Mouse (Mus musculus) gastrocnemius, postnatal 25 days (tissue): ENCODE data around the gene Ms4a13. TPM values are rescaled to one million over a fixed set of nuclear protein-coding genes. Genes with fewer than 3 reads are reported as not detected.
"Not testable (repeated sequence)": the region's sequence is repeated elsewhere in the genome, so short reads cannot be mapped to it uniquely, and the experiment has no call there.

Source experiments
- DNase-seq: peaks from one replicate; pipeline ENCODE4 v3.0.0; 2022
- long read RNA-seq, 2 experiments: library from polyadenylated mRNA; stranded (forward); transcript quantifications; one replicate each; pipeline ENCODE4 v2.0.0; 2021
- total RNA-seq, 2 experiments: library from RNA; stranded (reverse); gene quantifications; 1 replicate in 1 of 2; 2 replicates in 1 of 2; pipeline ENCODE4 v1.2.3; 2021

The Ms4a13 gene
- not detected for total RNA-seq
- long read RNA-seq, experiment 1, result 0 reads
- long read RNA-seq, experiment 2, result 0 reads

DNA sequence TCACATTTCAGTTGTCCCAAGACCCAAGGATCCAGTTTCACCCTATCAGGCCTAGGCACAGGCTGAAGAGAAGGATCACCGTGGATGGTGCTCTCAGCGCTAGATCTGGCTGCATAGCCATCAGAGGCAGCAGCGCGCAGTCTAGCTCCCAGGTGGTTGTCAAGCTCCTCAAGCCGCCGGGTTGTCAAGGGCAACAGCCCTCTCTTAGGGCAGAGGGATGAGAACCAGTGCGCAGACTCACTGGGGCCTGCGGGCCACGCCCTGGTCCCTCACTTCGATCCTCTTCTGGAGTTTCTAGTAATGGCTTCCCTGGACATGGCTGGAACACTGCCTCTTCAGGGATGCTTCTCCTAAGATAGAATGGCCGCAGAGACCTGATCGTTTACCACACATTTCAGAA, at the start of gene Ms4a13:
TSS of gene Ms4a13 (minus strand) at position 192 of the 400 bp plus-strand sequence.
- DNase-seq, result no peak

DNA sequence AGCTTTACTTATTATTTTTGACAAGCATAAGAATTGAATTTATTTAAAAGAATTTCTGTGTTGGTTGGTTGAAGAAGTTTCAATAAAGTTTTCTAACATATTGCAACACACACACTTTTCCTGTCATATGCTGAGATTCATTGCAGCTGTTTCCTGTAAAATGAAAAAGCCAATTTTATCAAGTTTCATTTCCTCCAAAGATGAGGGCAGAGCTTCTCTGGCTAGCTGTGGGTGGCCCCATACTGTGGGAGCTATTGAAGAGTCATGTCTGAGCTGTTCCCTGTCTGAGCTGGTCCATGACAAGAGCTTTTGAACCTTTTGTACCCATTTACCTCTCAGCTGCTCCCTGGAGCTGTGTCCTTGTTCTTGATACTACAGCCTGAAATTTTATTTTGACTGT, 47.7 kb upstream of the Ms4a13 start:
- DNase-seq, result no peak

DNA sequence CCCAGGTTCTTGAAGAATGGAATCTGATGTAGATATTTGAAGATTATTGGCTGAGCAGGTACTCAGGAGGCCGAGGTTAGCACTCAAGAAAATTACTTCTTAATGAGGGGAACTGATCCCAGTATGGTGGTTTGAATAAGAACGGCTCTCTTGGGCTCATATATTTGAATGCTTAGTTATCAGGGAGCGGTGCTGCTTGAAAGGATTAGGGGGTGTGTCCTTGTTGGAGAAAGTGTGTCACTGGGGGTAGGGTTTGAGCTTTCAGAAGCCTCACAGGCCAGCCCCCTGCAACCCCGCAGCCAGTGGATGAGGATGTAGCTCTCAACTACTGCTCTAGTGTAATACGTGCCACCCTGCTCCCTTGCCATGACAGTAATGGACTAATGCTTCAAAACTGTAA, 46.0 kb upstream of the Ms4a13 start:
- no peak for DNase-seq

DNA sequence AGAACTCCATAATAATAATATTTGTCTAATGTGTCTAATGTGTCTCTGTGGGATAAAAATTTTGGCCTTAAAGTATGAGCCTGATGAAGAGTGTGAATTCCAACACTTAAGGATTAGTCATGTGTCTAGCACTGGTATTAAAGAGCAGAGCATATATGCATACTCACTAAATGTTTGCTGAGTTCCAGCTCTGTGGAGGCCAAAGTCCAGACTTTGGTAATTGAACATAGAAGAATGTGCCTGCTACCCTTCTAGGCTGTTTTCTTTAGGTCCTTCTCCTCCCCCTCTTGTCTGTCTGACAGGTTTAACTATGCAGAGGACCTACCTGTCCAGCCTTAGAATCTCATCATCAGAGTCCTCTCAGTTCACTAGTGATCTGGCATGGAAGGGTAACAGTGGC, 39.3 kb upstream of the Ms4a13 start:
- DNase-seq, result no peak

DNA sequence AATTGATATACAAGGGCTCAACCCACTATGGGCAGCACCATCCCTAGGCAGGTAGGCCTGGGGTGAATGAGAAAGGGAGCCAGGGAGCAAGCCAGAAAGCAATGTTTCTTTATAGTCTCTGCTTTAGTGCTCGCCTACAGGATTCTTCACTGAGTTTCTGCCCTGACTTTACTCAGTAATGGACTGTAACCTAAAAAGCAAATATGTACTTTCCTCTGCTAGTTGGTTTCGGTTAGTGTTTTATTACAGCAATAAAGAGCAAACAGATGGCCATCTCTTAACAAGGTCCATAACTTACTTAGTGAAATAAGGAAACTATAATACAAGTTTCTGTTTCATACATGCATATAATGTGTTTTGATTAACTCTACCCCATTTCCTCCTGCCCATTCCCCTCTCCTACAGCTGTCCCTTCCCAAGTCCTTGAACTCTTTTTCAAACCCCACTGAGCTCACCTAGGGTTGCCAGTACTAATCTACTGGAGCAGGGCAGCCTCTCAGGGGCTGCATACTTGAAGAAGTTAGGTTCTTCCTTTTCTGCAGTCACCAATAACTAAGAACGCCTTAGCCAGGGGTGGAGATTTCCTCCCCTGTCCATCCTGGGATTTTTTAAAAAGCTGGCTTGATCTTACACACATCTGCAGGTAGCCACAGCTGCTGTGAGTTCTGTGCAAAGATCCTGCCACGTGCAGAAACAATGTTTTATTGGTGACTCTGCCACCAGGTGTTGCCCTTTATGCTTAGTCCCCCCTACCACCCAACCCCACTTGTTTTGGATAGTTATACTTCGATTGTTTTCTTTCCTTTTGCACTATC, 38.6 kb upstream of the Ms4a13 start:
- no peak for DNase-seq

DNA sequence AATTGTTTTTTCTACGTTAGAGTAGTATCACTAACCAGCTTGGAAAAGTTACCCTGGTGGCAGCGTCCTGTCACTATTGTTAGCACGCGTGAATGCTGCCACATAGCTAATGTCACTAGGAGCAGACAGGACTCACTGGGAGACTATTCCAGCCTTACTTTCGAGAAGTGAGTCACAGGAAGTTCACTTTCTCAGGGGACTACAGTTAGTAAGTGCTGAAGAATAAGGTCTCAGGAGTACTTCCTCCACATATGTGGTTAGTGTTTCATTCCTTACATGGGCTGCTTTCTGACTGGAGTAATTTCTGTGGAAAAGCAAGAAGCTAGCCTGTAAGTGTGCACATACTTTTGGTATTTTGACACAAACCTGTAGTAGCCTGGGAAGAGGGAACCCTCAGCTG, 37.7 kb upstream of the Ms4a13 start:
- no peak for DNase-seq

DNA sequence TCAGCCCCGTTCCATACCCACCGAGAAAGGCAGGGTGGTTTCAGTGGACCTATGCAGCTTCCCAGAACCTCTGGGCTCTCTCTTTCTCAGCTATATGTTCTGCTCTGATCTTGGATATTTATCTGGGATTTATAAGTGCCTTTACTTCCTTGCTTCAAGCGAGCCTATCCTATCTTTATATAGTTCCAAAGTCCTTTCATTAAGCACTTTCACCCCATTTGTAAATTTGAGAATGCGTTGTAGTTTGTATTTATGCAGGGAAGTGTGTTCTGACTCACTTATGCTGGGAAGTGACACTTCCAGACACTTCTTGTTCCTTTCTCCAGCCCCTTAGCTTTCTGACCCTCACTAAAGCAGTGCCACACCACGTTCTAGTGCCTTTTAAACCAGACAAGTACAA, 35.8 kb upstream of the Ms4a13 start, which contains the start of gene Ms4a12:
TSS of gene Ms4a12 (minus strand) at position 101 of the 400 bp plus-strand sequence.
- DNase-seq, result no peak

DNA sequence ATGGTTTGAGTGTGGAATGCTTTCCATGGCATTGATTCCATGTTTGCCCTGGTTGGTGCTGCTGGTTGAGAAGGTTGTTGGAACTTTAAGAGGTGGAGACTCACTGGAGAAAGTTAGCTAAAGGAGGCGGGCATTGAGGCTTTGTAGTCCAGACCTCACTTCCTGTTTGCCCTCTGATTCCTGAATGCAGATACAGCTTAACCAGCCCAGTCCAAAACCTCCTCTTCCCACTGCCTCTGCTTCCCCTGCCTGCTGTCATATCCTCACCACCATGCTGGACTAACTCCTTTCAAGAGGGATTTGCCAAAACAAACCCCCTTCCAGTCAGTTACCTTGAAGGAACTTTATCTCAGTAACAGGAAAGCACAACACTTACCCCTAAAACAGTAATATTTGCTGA, 4.0 kb downstream of the Ms4a13 start:
- no peak for DNase-seq

DNA sequence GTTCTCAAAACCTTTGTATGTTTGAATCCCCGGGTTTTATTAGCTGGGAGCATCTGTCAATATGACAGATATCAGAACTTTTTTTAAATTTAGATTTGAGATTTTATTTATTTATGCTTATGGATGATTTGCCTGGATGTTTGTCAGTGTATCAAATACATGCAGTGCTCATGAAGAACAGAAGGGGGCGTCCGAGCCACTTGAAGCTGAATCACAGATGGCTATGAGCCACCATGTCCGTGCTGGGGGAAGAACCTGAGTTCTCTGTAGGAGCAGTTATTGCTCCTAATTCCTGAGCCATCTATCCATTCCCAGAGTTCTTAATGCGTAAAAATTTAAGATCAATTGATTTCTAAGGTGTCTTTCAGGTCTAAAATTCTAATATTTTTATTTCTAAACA, 12.4 kb downstream of the Ms4a13 start:
- DNase-seq, result no peak

DNA sequence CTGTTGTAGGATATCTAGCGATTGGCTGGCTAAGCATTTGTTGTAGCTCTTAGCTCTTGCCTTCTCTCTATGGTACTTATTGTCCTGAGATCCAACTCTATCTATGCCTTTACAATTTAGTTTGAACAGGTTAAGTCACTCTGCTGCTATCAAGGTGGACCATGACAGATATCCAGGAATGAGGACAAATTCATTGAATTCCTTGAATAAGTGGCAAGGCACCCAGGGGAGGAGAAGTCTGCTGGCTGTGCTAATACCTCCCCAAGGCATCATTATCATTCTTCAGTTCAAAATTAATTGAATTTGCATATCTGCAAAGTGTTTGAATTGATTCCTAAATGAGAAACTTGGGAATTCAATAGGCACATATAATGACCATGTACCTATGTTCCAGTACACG, 19.1 kb downstream of the Ms4a13 start:
- no peak for DNase-seq

DNA sequence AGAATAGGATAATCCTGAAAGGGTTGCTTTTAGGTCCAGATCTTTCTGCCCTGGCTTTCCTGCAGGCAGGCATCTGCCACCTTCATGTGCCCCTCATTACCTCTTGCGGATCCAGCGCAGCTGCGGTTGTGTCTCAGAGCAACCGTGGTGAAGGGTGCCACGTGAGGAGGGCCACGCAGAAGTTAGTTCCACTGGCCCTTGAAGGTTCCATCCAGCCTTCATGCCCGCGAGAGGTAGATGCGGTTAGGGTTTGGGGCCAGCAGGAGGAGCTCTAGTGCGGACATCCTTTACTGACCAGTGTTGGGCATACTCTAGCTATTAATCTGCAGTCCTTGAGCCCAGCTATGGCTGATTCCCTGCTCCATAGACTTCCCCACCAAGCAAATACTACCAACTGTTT, 31.4 kb downstream of the Ms4a13 start, which contains the start of gene 1700025F22Rik:
TSS of gene 1700025F22Rik (minus strand) at position 149 of the 400 bp plus-strand sequence.
- DNase-seq, result no peak

DNA sequence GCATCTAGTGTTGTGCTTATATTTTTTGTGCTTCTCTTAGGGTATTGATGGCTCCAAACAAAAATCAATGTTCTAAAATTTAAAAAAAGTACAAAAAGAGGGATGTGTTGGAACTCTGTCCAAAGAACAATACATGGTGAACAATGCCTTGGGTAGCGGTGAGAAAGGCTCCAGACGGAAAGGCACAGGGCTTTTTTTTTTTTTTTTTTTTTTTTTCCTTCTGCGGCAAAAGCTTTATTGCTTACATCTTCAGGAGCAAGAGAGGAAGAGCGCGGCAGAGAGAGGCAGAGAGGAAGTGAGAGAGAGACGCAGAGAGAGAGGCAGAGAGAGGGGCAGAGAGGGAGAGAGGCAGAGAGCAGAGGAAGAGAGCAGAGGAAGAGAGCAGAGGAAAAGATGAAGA, 38.6 kb downstream of the Ms4a13 start:
- DNase-seq, result not testable (repeated sequence)

DNA sequence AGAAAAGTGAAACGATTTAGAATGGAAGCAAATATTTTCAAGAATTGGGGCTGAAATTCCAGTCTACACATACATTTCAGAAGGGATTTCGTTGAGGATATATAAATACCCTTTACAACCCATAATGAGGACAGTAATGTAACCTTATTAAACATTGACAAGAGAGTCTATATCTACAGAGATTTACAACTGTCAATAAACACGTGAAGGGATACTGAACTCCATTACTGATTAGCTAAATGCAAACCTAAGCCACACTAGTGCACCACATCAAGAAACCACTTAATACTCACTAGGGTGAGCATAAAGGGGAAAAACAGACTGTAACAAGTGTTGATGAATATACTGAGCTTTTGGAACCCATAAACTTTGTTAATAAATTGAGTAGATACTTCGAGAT, 61.2 kb downstream of the Ms4a13 start:
- no peak for DNase-seq

DNA sequence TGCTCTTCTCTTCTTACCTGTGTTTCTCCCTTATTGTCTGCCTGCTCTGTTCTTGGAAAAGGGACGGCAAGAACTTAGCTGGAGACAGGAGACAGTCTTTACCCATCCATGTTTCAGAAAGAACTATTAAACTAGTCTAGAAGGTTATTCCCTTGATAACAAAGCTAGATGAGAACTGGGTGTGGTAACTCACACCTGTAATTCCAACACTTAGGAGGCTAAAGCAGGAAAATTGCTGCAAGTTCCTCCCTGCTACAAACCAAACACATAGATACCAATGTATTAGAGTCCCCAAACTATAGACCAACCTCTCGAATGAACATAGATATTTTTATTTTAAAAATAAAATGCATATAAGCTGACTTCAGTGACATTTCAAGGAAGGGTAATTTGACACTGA, 61.7 kb downstream of the Ms4a13 start:
- DNase-seq, result no peak

DNA sequence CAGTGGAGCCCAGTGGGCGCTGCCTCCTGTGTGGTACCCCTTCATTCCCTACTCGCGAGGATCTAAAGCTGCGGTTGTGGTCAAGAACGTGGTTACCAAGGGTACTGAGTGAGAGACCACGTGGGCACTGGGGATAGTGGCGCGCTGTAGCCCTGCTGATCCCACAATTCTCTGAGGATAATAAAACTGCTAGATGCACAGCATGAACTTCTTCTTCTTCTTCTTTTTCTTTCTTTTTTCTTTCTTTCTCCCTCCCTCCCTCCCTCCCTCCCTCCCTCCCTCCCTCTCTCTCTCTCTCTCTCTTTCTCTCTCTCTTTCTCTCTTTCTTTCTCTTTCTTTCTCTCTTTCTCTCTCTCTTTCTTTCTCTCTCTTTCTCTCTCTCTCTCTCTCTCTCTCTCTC, 65.8 kb downstream of the Ms4a13 start, which contains the start of gene 1700017D01Rik:
TSS of gene 1700017D01Rik (minus strand) at position 101 of the 400 bp plus-strand sequence.
- DNase-seq, result not testable (repeated sequence)

DNA sequence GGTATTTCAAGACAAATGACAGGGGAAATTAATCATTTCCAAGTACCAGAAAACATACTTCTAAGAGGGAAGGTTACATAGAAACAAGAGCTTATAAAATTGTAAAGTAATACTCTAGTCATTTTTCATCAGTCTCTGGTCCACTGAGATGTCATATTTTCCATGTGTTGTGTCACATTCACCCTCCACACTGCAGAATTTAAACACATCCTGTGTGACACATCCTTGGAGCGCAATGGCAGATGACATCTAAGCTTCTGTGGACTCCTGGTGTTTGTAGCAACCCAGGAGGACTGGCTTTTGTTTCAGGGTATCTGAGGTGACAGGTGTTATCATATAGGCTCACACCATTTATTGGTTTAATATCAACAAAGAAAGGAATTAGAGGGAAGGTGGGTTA, 66.8 kb downstream of the Ms4a13 start:
- no peak for DNase-seq

DNA sequence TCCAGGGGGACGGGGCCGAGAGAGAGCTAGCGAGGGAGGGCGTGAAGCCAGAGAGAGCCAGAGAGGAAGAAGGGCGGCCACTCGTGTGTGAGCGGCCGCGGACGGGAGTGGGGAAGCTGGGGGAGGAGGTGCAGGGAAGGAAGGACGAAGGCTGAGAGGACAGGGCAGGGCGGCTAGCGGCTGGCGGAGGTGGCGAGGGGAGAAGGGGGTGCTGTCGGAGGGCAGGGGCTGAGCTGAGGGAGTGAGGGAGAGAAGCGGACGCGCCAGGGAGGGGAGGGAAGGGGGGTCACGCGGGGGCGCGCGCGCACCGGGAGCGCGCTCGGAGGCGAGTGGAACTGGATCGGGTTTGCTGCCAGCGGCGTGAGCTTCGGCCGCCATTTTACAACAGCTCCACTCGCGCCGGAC, 75.5 kb downstream of the Ms4a13 start:
- DNase-seq, result peak; percentile 8

Other genes with a start within 250 kb of the Ms4a13 start
- gene Ccdc86, start 247.5 kb downstream of the Ms4a13 start, total RNA-seq, result 10 to 100 TPM; 10.5 to 15.5 TPM
- gene Ms4a10, start 222.1 kb downstream of the Ms4a13 start, total RNA-seq, result not detected
- gene Ms4a15, start 203.5 kb downstream of the Ms4a13 start, total RNA-seq, result not detected
- gene Ms4a18, start 178.7 kb downstream of the Ms4a13 start, total RNA-seq, result not detected
- under 1 TPM; 0.33 to 0.88 TPM for gene Ms4a8a, start 115.6 kb downstream of the Ms4a13 start, total RNA-seq
- not detected for gene 1700017D01Rik, start 65.9 kb downstream of the Ms4a13 start, total RNA-seq
- not detected for gene 1700025F22Rik, start 31.4 kb downstream of the Ms4a13 start, total RNA-seq
- gene Ms4a12, start 35.7 kb upstream of the Ms4a13 start, total RNA-seq, result not detected
- gene Ms4a1, start 69.5 kb upstream of the Ms4a13 start, total RNA-seq, result not detected
- gene Ms4a5, start 87.1 kb upstream of the Ms4a13 start, total RNA-seq, result not detected
- under 1 TPM; 0.10 to 0.13 TPM for gene Ms4a14, start 117.7 kb upstream of the Ms4a13 start, total RNA-seq
- under 1 TPM; 0.31 to 0.46 TPM for gene Ms4a7, start 139.4 kb upstream of the Ms4a13 start, total RNA-seq
- gene Ms4a4a, start 178.8 kb upstream of the Ms4a13 start, total RNA-seq, result 1 to 10 TPM; 1.9 to 3.7 TPM
- not detected for gene Ms4a4c, start 208.0 kb upstream of the Ms4a13 start, total RNA-seq
- gene Ms4a4b, start 246.8 kb upstream of the Ms4a13 start, total RNA-seq, result under 1 TPM in 1 of 2 experiments, not detected in 1; 0.24 TPM